Mouse (Mus musculus) embryo, embryonic 10.5 days (tissue): ENCODE results near the gene Olfr1162.
"Not testable (repeated sequence)": the region's sequence is repeated elsewhere in the genome, so short reads cannot be mapped to it uniquely, and the experiment has no call there.

Source experiments
- DNase-seq: peaks from one replicate; pipeline ENCODE4 v3.0.0-alpha.2; 2015; ENCODE audit warnings: low spot score

Gene Olfr1162

GRCm38 (mm10) chr2:88051029-88051428 lies at the start of gene Olfr1162:
Olfr1162 (minus strand) TSS chr2:88051129.
- no peak for DNase-seq

- DNase-seq, result no peak
Measured at GRCm38 (mm10) chr2:88093866-88094265, 42.9 kb upstream of the Olfr1162 start, which contains the start of gene Olfr1164. Olfr1164 (minus strand) TSS chr2:88093966.

- DNase-seq, result no peak
Measured at GRCm38 (mm10) chr2:88071730-88072129, 20.8 kb upstream of the Olfr1162 start, which contains the start of gene Olfr1163. Olfr1163 (minus strand) TSS chr2:88071830.

- DNase-seq, result no peak
Measured at GRCm38 (mm10) chr2:88063587-88063986, 12.7 kb upstream of the Olfr1162 start.

DNA sequence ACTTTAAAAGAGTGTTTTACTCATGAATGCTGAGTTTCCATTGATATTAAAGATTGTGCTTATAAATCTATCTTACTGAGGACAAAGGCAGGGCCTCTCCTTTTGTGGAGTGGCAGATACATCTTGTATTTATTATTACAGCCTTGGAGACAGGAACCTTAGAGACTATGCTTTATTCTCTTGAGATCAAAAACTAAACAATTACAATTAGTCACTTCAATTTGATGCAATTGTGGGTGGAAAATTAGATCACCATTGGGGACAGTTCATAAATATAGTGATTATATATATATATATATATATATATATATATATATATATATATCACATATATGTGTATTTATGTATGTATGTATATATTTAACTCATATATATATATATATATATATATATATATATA lies 13.3 kb downstream of the Olfr1162 start, which contains the start of gene Olfr73:
Gene Olfr73, minus strand, starts transcription at position 101 of the 400 bp plus-strand sequence.
- DNase-seq, result no peak

GRCm38 (mm10) chr2:88022474-88022873 lies 28.5 kb downstream of the Olfr1162 start, which contains the start of gene Olfr1161:
Olfr1161 (plus strand) TSS chr2:88022774.
- DNase-seq, result not testable (repeated sequence)

DNA sequence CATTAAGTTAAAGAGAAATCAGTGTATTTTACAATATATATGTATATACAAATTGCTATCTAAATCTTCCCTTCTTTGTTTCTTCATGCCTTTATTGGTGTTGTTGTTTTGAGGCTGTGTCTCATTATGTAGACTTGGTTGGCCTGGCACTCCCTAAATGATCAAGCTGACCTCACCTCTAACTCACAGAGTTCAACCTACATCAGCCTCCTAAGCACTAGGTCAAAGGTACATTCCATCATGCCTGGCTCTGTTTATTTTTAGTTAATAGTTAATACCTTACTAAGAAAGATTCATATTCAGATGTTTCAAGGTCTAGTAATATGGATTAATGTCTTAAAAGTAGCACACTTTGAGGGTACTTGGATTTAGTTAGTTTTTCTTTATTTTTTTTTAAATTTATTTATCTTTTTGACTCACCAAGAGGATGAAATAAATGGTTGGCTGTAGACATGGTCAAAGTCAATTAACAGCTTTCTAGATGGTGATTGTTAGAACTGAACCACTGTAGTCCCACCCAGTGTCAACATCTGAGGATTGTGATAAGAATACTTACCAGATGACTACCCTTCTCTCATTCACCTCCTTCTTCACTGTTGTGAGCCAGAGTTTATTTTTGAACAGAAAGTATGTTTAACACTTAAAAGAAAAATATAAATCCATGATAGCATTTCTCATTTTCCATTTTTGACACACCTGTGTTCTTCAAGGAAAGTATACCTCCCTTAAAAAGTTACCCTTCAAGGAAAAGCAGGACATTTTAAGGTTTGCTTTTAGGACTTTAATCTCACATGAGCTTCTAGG lies 43.2 kb downstream of the Olfr1162 start, which contains the start of gene Olfr1160:
Gene Olfr1160, minus strand, starts transcription at position 754 of the 804 bp plus-strand sequence.
- DNase-seq, result no peak
